Mouse (Mus musculus): ENCODE results near the gene Psmc3ip.

The Psmc3ip gene

DNA sequence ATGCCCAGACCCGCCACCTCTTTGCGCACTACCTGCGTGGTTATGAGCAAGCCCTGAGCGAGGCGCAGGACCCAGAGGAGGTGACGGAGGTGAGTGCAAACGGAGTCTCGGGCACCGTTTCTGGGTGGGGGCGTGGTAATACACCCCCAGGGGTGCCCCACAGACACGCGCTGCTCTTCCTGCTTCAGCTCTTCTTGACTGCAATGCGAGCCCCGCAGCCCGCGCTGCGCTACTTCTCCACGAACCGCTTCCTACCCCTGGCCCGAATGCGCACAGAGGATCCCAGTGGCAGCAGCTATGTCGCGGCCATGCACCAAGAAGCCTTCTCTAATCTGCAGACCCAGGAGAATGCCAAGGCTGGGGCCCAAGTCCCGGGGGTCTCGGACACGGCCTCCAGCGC, 15.5 kb downstream of the Psmc3ip start:
- DNase-seq (ENCODE audit: low spot score) = no peak

DNA sequence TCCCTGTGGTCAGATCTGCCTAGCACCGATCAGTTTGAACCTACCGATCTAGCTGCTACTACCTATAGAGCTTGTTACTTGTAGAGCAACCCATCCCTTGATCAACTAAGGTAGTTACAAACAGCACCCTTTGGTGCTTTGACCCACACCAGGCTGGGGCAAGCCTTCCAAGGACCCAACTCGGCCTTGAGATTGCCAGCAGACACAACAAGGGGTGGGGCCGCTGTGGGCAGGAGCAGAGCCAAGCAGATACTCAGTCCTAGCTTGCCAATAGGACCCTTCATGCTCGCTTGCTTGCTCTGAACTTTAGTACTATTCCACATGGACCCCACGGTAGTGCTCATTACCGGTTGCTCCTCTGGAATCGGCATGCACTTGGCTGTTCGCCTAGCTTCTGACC, 17.1 kb downstream of the Psmc3ip start, which contains the start of gene Hsd17b1:
TSS of gene Hsd17b1 (plus strand) at position 291 of the 400 bp plus-strand sequence.
- no peak for DNase-seq (ENCODE audit: low spot score)

DNA sequence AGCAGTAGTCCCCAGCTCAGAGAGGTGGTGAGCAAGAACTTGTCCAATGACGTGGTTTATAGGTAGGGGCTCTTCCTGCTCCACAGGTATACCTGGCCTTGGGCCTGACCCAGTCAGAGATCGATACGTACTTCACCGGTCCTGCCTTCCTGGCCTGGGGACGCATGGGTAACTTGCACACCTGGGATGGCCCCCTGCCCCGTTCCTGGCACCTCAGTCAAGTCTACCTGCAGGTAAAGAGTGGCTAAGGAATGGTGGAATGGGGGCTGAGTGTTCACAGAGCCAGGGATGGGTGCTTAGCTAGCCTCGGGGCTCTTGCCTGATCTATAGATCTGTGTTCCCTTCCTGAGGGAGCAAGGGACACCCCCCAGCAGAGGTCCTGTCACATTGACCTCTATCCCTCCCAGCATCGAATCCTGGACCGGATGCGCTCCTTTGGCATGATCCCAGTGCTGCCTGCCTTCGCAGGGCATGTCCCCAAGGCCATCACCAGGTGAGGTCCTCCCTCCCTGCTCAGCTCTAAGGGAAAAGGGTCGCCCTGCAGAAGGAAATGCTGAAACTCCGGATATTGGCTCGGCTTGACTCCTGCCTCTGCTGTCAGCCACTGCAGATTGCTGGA, 23.3 kb downstream of the Psmc3ip start:
- DNase-seq (ENCODE audit: low spot score) = no peak

DNA sequence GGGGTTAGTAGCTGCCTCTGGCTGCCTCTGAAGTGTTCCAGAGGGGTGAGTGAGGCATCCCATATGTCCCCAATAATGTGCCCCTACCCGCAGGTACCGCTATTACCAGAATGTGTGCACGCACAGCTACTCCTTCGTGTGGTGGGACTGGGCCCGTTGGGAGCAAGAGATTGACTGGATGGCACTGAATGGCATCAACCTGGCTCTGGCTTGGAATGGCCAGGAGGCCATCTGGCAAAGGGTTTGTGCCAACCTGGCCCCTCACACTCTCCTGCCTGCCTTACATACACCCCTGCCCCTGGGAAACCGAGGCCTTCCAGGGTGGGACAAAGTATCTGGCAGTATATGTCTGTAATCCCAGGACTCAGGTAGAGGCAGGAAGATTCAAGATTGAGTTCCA, 24.2 kb downstream of the Psmc3ip start:
- DNase-seq (ENCODE audit: low spot score) = no peak

DNA sequence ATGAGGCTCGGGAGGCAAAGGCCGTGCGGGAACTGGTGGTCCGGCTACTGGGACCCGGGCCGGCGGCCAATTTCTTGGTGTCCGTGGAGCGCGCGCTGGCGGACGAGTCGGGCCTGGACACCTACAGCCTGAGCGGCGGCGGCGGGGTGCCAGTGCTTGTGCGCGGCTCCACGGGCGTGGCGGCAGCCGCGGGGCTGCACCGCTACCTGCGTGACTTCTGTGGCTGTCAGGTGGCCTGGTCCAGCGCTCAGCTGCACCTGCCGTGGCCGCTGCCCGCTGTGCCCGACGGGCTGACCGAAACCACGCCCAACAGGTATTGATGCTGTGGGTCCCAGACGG, 25.1 kb downstream of the Psmc3ip start:
- DNase-seq (ENCODE audit: low spot score) = no peak

DNA sequence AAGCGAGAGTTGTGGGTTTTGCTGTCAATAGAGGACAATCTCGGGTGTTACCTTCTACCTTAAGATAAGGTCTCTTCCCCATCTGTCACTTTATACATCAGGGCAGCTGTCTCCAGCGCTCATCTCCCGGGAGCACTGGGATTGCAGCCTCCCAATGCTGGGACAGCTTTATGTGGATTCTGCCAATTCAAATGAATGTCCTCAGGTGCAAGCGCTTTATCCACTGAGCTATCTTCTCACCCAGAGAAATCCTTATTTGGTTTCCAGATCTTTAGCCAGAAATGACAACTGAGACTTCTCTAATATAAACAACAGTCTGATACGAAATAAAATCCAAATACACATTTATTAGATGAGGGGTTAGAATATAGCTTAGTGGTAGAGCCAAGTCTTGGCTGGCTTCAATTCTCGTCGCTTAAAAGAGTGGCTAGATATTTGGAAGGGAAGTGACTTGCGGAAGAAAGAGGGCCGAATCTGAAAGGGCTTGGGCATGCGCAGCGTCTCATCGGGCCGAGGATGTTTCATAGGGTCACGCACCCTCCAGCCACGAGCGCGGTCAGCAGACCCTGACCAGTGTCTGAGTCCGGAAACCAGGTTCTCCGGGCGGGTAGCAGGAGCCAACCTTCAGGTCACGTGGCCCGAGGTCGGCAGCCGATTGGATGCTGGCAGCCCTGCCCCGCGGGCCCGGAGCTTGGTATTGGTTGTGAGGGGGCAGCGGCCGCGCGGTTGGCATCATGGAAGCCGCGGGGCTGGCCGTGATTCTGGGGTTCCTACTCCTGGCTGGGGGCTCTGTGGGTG, 25.6 kb downstream of the Psmc3ip start, which contains the start of gene Naglu:
TSS of gene Naglu (plus strand) at position 622 of the 798 bp plus-strand sequence.
- peak; percentile 93 for DNase-seq (ENCODE audit: low spot score)

DNA sequence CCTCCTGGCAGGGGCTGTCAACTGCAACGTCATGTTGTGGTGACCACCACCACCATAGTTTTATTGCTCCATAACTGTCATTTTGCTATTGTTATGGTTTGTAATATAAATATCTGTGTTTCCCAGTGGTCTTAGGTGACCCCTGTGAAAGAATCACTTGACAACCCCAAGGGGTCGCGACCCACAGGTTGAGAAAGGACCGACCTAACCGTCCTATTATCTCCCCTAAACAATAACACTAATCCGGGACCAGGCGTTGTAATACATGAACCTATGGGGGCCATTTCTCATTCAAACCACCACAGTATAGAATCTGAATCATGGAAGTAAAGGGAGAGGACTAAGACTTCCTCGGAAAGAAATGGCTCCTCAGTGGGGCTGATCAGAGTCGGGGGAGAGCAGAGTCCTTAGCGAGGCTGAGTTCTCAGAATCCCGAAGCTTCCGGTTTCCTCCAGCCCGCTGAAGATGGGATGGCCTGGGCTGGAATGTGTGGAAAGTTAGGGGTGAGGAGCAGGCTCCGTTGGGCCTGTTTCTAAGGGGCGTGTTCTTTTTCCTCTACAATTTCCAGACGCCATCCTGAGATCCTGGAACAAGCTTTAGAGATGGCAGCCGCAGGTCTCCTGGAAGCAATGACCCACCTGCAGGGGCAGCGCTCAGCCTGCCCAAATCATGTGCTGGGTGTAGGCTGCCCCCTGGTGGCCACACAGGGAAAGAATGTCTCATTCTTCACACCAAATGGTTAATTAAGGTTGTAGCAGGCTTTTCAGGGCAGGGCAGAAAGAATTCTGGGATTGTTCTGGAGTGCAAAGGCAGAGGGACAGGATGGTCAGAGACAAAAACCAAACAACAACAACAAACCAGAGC, 28.5 kb downstream of the Psmc3ip start:
- DNase-seq (ENCODE audit: low spot score) = peak; percentile 67

DNA sequence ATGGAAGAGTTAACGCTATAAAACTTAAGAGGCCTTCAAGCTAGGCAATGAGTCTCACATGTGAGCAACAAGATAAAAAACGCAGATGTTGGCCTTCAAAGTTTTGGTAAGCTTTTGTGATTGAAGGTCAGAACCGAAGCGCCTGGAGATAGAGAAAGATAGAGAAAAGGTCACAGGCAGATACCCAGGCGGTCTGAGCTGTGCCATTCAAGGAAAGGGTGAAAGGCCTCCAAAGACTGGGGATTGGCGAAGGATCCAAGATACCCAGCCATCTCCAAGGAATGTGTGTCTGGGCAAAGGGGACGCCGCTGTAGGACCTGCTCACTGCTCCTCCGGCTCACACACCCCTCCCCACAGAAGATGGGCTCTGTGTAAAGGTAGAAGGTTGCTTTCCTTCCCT, 30.2 kb downstream of the Psmc3ip start:
- no peak for DNase-seq (ENCODE audit: low spot score)

DNA sequence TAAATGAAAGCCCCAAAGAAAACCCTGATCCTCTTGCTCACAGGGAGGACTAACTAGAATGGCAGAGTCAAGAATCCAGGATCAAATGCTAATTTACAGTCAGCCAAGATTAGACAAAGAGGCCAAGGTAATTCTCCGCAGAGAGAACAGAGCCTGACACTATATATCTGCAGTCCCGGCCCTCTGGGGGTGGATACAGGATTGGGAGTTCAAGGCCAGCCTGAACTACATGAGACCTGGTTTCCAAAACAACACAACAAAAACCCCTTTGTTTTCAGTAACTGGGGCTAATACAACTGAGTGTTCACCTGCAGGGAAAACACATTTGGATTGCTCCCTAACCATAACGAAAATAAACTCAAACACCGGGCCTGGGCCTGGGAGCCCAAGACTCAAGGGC, 30.8 kb downstream of the Psmc3ip start:
- DNase-seq (ENCODE audit: low spot score) = no peak

DNA sequence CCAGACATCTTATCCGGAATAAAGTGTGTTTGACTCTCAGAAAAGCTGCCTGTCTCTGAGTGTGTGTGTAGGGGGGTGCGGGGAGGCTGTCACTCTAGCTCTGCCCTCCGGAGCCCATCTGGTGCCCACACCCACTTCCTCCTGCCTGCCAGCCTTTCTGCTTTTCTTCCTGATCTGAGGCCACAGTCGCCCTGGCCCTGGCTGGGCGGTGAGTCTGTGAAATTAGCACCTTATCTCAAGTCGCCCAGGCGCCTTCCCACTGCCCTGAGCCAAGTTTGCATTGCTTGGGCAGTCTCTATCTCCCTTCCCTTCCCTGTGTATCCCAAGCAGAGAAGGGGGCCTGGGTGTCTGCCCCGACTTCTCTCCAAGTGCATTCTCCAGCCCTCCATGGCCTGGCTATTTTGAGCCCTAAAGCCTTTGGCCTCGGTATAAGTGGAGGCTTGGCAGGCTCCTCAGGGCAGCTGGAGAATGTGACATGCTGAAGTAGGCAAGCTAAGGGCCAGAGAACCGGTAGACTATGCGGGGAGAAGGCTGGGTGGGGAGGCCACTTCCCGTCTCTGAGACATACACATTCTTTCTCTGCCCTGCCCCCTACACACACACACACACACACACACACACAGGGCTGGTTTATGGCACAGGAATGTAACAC, 31.4 kb downstream of the Psmc3ip start:
- DNase-seq (ENCODE audit: low spot score) = no peak

DNA sequence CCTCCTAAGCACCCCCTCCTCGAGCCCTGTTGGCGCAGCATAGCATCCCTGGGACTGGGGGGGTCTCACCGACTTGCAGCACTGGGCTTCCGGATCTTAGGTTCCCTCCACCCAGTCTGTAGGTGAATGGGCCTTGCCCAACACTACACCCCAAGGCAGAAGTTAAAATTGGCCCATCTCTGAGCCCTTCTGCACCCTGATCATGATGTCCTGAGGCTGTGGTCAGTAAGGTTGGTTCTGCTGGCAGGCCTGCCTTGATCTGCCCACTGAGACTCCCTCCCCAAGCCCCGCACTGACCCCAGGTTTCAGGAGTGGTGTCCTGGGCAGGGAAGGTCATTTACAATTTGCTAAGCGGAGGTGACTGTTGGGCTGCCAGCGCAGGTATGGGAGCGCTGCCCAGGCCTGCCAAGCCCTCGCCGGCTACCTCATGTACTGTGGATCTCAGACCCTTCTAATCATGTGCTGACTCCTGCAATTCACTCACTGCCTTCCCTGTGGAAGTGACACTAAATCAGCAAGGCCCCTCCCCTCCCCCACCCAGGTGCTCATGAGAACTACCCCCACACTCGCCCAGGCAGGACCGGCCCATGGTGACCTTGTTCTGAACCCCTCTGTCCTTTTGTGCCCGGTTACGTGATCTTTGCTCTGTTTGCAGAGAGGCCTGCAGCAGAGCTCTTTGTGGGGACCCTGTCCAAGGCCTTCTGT, 32.1 kb downstream of the Psmc3ip start:
- DNase-seq (ENCODE audit: low spot score) = no peak

DNA sequence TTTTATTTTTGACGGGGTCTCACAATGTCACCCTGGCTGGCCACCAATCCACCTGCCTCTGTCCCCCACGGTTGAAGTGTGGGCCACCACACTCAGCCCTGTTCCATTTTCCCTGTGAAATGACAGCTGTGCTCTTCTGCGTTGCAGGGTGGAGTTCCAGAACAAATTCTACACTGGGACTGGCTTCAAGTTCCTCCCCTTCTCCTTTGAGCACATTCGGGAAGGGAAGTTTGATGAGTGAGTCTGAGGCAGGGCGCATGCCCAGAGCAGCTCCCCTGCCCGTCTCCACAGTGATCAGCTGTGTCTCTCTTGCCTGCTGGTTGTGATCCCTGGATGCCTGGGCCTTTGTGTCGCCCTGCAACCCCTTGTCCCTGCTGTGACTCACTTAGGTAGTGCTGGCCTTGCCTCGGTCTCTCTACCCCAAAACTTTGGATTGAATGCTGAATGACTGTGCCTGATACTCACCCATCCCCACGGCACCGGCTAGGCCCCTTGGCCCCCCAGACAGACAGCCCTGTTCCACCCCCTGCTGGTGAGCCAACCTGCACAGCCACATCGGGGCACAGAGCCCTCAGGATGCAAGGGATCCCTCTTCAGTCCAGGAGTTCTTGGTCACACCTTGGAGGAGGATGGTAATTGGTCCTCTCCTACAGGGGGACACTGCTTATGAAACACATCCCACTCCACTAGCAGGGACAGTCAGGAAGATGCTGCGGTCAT, 32.9 kb downstream of the Psmc3ip start:
- no peak for DNase-seq (ENCODE audit: low spot score)

DNA sequence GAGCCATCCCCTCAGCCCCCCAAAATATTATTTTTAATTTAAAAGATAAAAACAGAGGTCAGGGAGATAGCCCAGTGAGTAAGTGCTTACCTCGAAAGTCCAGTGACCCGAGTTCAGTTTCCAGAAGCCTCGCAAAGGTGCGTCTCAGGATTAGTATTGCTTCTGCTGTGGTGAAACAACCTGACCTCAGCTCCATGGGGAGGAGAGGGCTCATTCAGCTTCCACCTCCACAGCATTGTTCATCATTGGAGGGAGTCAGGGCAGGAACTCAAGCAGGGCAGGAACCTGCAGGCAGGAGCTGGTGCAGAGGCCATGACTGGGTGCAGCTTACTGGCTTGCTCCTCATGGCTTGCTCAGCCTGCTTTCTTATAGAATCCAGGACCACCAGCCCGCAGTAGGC, 34.2 kb downstream of the Psmc3ip start:
- no peak for DNase-seq (ENCODE audit: low spot score)

DNA sequence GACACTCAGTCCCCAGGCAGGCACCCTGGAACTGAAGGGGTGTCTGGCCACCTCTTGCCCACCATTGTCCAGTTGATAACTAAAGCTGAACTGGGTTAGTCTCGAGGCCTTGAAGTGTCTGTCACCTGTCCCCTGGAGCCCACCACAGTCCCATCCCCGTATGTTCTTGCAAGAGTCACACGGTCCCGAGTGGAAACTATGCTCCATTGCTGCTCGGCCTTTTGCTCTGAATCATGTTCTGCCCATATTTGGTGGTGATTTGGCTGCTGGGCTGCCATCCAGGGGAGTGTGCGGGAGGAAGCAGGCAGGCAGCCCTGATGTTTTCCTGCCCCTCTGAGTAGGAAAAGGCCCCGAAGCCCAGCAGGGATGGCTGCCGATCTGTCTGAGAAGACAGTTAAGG, 35.1 kb downstream of the Psmc3ip start:
- DNase-seq (ENCODE audit: low spot score) = no peak

DNA sequence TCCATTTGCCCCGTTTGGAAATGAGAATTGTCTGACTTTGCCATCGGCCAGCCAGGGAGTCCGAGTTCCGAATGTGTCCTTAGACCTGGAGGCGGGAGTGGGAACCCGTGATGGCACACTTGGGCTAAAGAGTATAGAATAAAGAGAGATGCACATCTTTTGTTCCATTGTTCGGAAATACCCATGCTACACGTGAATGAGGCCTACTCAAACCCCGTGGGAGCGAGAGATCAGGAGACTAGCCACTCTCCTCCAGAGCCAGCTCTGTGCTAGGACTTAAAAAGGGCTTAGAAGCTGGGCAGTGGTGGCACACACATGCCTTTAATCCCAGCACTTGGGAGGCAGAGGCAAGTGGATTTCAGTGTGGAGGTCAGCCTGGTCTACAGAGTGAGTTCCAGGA, 35.8 kb downstream of the Psmc3ip start:
- DNase-seq (ENCODE audit: low spot score) = no peak

DNA sequence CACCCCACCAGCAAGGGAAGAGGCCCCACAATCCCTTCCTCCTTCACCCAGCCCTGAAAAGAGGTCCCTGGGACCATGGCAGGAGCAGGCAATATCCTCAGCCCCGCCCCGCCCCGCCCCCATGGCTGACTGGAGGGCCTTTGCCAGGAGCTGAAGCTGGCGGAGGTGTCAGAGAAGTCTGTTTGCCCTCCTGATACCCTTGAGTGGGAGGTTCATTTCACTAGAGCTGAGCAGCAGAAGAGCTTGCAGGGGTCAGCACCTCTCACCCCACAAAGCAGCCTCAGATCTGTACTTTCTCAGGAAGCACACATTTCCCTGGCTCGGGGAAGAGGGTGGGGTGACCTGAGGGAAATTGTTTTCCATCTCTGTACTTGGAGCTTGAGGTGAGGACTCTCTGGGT, 36.5 kb downstream of the Psmc3ip start:
- no peak for DNase-seq (ENCODE audit: low spot score)

DNA sequence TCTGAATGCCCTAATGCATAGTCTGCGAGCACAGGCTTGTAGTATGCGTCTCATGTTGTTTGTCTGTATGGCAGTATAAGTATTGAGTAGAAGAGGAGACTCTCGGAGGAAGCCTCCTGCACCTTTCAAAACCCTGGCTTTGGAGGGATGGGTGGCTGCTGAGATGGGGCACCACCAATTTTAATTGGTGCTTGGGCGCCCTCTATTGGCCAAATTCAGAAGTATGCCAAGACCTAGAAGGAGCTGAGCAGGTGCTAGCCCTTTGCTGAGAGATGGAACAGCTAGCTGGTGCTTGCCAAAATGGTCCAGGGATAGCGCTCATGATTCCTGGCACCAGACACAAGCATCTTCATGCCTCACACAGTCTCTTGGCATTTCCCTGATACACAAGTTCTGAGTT, 37.4 kb downstream of the Psmc3ip start:
- peak; percentile 68 for DNase-seq (ENCODE audit: low spot score)

DNA sequence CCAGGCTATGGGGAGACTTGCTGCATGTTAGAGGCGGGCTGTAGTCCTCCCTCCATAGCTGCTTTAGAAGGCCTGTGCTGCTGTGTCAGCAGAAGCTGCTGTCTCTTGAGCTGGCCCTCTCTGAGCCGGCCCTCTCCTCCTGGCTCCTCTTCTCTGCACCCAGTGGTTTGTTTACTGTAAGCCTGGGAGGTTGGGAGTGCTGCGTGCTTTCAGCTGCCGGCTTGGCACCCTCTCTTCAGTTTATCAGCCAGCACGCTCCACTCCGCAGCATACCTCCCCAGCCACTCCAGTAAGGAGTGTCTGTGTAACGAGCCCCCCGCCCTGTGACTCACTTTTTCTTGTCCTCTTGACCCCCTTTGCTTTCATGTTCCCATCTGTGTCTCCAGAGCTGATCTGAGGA, 38.4 kb downstream of the Psmc3ip start:
- DNase-seq (ENCODE audit: low spot score) = no peak

DNA sequence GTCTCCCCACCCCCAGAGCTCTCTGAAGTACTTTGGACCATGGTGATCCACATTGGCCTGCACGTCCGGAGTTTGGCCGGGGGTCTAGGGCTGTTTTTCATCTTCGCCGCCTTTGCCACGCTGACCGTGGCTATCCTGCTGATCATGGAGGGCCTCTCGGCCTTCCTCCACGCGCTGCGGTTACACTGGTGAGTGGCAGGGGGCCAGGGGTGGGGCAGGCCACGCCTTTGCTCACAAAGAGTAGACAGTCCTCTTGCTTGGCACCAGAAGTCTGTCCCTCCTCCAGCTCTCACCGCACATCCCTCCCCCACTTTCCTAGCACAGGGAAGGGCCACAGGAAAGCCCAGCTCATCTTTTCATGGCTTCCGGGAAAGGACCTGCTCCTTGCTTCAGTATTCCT, 39.8 kb downstream of the Psmc3ip start:
- DNase-seq (ENCODE audit: low spot score) = no peak

DNA sequence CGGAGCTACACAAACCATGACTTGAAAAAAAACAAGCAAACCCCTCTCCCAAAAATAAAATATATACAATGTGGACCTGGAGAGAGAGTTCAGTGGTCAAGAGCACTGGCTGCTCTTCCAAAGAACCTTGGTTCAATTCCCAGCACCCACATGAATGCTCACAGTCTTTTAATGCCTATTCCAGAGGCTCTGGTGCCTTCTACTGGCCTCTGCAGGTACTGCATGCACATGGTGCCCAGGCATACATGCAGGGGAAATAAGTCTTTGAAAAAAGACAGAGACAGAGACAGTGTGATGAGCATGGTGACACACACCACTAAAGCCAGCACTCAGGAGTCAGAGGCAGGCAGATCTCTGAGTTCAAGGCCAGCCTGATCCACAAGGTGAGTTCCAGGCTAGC, 41.3 kb downstream of the Psmc3ip start:
- no peak for DNase-seq (ENCODE audit: low spot score)
